8 mouse cellular contexts compared by ENCODE assay signal in the genomic region with DNA sequence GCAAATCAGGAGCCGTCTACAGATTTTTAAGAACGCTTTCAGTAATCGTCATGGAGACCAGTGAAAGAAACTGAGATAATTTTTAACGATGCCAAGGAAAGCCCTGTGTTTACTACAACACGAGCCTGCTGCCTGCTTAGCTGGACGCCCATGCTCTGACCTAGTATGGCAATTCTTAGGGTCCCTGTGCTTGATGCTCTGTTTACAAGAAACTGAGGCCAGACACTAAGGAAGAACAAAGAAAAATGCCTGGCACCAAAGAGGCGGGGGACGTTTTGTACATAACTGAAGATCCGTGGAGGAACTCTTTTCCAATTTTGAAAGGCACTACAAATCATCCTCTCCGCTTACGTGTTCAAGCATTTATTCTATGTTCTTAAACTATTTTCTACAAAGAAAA. TPM values are rescaled to one million over a fixed set of nuclear protein-coding genes. Genes with fewer than 3 reads are reported as not detected.
A peak's percentile ranks its signal among the peaks of the same experiment; 100 is the strongest.
DNase-seq lines count a peak whose midpoint lies in the region; ATAC-seq lines count a peak whose summit lies in the region.

No protein-coding gene starts in this region.

- H3K9me3 ChIP-seq in heart, embryonic 13.5 days: no peaks in the 10 kb centered on the region
- no peaks in the 10 kb centered on the region for H3K9me3 ChIP-seq in limb, embryonic 11.5 days (ENCODE audit: control insufficient read depth, low read length)
- no peaks in the 10 kb centered on the region for H3K9me3 ChIP-seq in neural tube, embryonic 14.5 days (ENCODE audit: control insufficient read depth, low read length)

- peak overlapping the region; percentile 98 for H3K27ac ChIP-seq in heart, embryonic 13.5 days (replicated peaks)
- H3K27ac ChIP-seq in limb, embryonic 11.5 days (replicated peaks; ENCODE audit: low read depth, low read length): peak overlapping the region; percentile 93; the same call in 1 of the 2 replicates
- H3K27ac ChIP-seq in neural tube, embryonic 14.5 days (ENCODE audit: low read depth, low read length): peak overlapping the region; percentile 94

- DNase-seq in layer of hippocampus, postnatal 14 days (ENCODE audit: low spot score in 2 of 2): peak; percentile 24 to 50
- no peak for DNase-seq in layer of hippocampus, adult 9-10 months (ENCODE audit: low spot score)
- DNase-seq in brain, adult 2 months (ENCODE audit: low read depth, low spot score): peak; percentile 31
- DNase-seq in limb, embryonic 11.5 days (ENCODE audit: low spot score): peak; percentile 45
- DNase-seq in adrenal gland, postnatal 25 days: no peak
- DNase-seq in layer of hippocampus, adult 9-11 months: no peak

- WGBS in heart, embryonic 13.5 days: 7% methylated on average over 11 of the region's 11 CpGs
- 17% methylated on average over 11 of the region's 11 CpGs for WGBS in limb, embryonic 11.5 days
- WGBS in neural tube, embryonic 14.5 days: 5% methylated on average over 11 of the region's 11 CpGs

- H3K9ac ChIP-seq in heart, embryonic 13.5 days: peak overlapping the region; percentile 94
- peak overlapping the region; percentile 87 for H3K9ac ChIP-seq in limb, embryonic 11.5 days (ENCODE audit: low read length)
- peak overlapping the region; percentile 89 for H3K9ac ChIP-seq in neural tube, embryonic 14.5 days (replicated peaks; ENCODE audit: low read depth, low read length)

- peak overlapping the region; percentile 81 for H3K4me3 ChIP-seq in heart, embryonic 13.5 days
- peak overlapping the region; percentile 64 for H3K4me3 ChIP-seq in limb, embryonic 11.5 days (ENCODE audit: low read depth, low read length)
- peak overlapping the region; percentile 85 for H3K4me3 ChIP-seq in neural tube, embryonic 14.5 days (ENCODE audit: low read depth, low read length)

- peaks cover 22% of the 10 kb centered on the region for H3K4me1 ChIP-seq in heart, embryonic 13.5 days
- H3K4me1 ChIP-seq in limb, embryonic 11.5 days (ENCODE audit: control insufficient read depth, insufficient read depth, low read length): 0 out of 2 replicates have a peak, but pooled peaks cover 2% of the 10 kb centered on the region
- peaks cover 14% of the 10 kb centered on the region for H3K4me1 ChIP-seq in neural tube, embryonic 14.5 days (ENCODE audit: control insufficient read depth, insufficient read depth, low read length)

- no peak for ATAC-seq in heart, embryonic 13.5 days (ENCODE audit: extremely low read depth, insufficient number of reproducible peaks, low FRiP score, low TSS enrichment)
- no peak for ATAC-seq in limb, embryonic 11.5 days (ENCODE audit: insufficient number of reproducible peaks, low FRiP score, low TSS enrichment, low read depth)
- no peak for ATAC-seq in neural tube, embryonic 14.5 days (ENCODE audit: low read depth)

- no peaks in the 10 kb centered on the region for H3K27me3 ChIP-seq in heart, embryonic 13.5 days (replicated peaks)
- H3K27me3 ChIP-seq in limb, embryonic 11.5 days (ENCODE audit: control insufficient read depth, insufficient read depth, low read length): no peaks in the 10 kb centered on the region
- H3K27me3 ChIP-seq in neural tube, embryonic 14.5 days (ENCODE audit: control insufficient read depth, insufficient read depth, low read length): no peaks in the 10 kb centered on the region

- peak overlapping the region; percentile 71 for H3K4me2 ChIP-seq in heart, embryonic 13.5 days
- H3K4me2 ChIP-seq in limb, embryonic 11.5 days (ENCODE audit: low read depth, severe bottlenecking): peak overlapping the region; percentile 62
- H3K4me2 ChIP-seq in neural tube, embryonic 14.5 days (ENCODE audit: low read depth, low read length): peak overlapping the region; percentile 78

- H3K36me3 ChIP-seq in heart, embryonic 13.5 days: no peaks in the 10 kb centered on the region
- no peaks in the 10 kb centered on the region for H3K36me3 ChIP-seq in limb, embryonic 11.5 days (ENCODE audit: control insufficient read depth, insufficient read depth, low read length)
- H3K36me3 ChIP-seq in neural tube, embryonic 14.5 days (ENCODE audit: control insufficient read depth, insufficient read depth, low read length): no peaks in the 10 kb centered on the region

RNA-seq across cellular contexts. Expression of gene Ppp2r3a, which starts 1.1 kb away (rescaled TPM):
- 10 to 100 TPM; 27.5 to 27.9 TPM for total RNA-seq in layer of hippocampus, postnatal 14 days (2021)
- polyA plus RNA-seq in heart, embryonic 13.5 days (2015; fragmentation: Nextera tagmentation; extraction: Ambion mirVana): 62.3 and 67.1 TPM in 2 replicates
- polyA plus RNA-seq in limb, embryonic 11.5 days (2014; fragmentation: Nextera tagmentation; extraction: Ambion mirVana): 12.5 and 15.2 TPM in 2 replicates
- polyA plus RNA-seq in neural tube, embryonic 14.5 days (2014; fragmentation: Nextera tagmentation; extraction: Ambion mirVana): 39.1 and 40.2 TPM in 2 replicates
- 27.7 and 30.5 TPM in 2 replicates for total RNA-seq in adrenal gland, postnatal 25 days (2021)

Comparison
In these comparisons a context has a peak if more than half of its experiments do, and no peak if none do; other contexts are left out.
1. DNase-seq: peak in layer of hippocampus, postnatal 14 days (2 of 2), brain, adult 2 months (single experiment) and limb, embryonic 11.5 days (single experiment); none in layer of hippocampus, adult 9-10 months (single experiment), adrenal gland, postnatal 25 days (single experiment) and layer of hippocampus, adult 9-11 months (single experiment).
2. Peak in every context shown above with its lines, with median percentiles within 50 percentile points of each other: H3K27ac ChIP-seq, H3K4me2 ChIP-seq, H3K4me3 ChIP-seq and H3K9ac ChIP-seq.